Mouse (Mus musculus): ENCODE measurements around the gene Hnf4a.

The Hnf4a gene

DNA sequence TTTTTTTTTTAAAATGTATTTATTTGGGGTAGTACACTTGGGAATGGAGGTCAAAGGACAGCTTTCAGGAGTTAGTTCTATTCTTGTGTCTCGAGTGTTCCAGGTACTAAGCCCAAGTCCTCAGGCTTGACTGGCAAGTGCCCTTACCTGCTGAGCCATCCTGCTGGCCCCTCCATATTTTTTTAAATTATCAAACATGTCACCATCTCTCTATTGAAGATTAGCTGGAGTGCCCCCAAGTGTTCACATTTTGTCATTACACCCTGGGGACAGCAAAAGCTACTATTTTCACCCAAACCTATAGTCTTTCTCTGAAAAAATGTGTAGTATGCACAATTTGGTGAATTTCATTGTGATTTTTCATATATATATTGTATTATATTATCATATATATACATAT lies 85.5 kb downstream of the Hnf4a start:
- no peak for DNase-seq (ENCODE audit: low read depth, low spot score)

DNA sequence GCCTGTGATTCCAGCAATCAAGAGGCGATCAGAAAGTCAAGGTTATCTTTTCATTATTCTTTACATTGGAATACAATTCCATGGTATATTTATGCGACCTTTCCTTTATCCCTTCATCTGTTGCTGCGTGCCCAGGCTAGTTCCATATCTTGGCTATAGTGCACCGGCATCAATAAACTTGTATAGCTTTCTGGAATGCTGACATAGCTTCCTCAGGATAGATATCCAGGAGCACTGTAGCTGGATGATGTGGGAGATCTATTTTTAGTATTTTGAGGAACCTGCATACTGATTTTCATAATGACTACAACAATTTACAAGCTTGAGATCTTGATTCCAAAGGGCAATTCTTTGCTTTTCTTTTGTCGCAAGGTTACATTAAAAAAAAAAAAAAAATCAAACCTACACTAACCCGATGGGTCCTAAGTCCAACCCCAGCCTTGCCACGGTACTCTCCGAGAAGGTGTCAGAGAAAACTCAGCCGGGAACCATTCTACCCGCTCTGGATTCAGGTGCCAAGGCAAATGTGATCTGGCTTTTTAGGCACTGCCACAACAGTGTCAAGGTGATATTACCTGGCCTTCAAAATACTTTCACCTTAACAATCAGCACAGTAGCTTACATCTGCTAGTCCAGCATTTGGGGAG lies 87.2 kb downstream of the Hnf4a start:
- no peak for DNase-seq (ENCODE audit: low read depth, low spot score)

DNA sequence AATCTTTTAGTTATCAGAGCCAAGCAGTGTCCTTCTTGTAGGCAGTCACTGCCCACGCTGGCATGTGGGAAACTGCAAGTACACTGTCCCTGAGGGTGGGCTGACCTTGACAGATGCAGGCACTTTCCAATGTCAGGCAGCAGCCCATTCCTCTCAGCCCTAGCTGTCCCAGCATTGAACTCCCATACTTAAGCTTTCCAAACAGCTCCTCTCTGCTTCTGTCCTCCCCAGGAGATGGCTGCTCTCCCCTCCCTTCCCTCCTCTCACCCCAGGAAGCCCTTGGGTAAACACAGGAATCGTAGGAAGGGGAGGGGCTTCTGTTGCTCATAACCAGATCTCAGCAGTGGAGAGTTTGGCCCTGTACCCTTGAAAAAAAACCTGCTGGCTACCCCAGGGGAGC lies 88.5 kb downstream of the Hnf4a start:
- no peak for DNase-seq (ENCODE audit: low read depth, low spot score)

DNA sequence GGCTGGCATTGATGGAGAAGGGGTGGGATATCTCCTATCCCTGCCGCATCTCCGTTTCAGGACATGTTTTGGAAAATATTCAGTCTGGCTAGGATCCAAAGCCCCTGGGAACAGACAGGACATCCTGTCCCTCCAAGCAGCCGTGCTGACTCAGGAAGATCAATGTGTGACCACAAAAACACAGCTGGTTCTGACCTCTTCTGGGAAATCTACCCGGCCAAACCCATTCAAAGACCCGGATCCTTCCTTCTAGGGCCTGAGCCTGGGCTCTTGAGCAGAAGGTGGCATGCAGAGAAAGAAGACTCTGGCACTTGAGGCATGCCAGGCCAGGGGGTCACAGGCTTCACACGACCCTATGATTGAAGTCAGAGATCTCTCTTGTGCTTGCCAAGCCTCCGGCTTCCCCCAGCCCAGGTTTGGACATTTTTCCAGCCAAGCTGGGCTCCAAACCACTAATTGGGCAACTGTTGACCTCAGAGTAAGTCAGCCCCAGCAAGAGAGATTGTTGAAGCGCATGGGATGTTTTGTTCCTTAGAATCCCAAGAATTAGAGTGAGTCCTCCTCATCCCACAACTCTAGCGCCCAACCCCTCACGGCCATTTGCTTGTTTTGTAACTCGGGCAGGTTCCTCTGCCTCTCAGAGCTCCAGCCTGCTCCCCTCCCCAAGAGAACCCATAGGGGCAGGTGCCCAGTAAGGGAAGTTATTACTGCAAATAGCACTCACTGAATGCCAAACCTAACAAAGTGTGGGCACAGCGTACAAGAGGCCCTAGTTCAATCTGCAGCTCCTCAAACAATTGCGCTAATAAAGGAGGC lies 89.7 kb downstream of the Hnf4a start:
- DNase-seq (ENCODE audit: low read depth, low spot score), result no peak

DNA sequence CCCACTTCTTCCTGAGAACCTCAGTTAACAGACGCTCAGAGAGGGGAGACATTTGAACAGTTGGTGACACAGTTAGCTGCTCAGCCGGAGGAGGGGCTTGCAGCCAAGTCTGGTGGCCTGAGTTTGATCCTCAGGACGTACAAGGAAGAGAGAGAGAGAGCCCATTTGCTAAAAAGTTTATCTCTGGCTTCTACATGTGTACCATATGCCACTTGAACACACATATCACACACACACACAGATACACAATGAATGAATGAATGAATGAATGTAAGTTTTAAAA lies 90.2 kb downstream of the Hnf4a start:
- no peak for DNase-seq (ENCODE audit: low read depth, low spot score)

DNA sequence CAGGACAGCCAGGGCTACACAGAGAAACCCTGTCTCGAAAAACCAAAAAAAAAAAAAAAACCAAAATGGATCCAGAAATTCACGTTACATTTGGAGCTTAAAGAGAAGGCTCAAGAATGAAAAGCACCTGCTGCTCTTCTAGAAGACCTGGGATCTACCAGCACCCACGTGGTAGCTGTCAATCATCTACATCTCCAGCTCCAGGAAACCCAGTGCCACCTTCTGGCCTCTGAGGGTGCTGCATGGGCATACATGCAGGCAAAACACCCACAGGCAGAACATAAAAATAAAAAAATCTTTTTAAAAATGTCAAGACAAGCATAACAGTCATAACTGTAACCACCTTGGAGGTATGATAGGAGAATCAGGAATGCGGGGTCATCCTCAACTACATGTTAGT lies 91.1 kb downstream of the Hnf4a start:
- DNase-seq (ENCODE audit: low read depth, low spot score), result no peak

DNA sequence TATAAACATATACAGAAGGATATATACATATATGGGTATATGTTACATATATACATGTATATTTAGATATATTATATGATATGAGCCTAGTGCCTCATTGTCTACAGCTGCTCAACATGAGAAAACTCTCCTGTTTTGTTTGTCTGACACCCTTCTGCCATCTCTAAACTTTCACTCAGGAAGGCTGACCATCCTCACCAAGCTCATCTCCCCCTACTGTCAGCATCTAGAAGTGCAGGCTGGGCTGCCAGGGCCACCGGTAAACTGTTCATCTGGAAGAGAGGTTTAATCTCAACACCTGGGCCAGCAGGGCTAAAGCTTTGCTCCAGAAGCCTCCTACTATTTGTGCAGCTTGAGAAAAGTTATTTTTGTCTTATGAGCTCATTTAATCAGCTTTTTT lies 92.6 kb downstream of the Hnf4a start:
- DNase-seq (ENCODE audit: low read depth, low spot score), result peak; percentile 63

DNA sequence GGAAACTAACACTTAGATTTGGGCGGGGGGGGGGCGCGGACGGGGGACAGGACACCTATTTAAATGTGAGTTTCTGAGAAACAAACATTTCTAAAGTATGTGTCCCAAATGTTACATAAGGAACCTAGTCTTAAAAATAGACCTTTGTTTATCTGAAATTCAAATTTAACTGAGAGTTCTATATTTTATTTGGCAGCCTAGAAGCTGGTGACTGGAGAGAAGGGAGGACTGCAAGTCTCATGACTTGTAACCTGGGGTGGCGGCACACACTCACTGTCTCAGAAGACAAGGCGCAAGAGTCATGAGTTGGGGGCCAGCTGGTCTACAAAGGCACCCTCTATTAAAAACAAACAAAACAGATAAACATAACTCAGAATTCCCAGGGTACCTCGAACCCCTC lies 94.5 kb downstream of the Hnf4a start:
- DNase-seq (ENCODE audit: low read depth, low spot score), result no peak

DNA sequence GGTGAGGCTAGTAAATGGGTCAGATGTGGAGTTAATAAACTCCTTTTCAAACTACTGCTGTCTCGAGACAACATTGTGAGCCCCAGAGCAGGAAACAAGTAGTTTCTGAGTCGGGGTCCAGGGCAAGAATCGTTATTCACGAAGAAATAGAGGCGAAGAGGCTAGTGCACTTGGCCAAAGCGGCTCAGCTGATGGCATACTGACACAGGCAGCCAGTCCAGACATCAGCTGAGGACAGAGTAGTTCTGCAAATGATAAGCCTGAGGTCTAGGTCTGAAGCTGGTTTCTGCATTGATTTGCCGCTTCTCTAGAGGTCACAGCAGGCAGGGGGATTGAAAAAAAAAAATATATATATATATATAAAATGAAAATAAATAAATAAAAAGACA lies 95.1 kb downstream of the Hnf4a start:
- no peak for DNase-seq (ENCODE audit: low read depth, low spot score)

DNA sequence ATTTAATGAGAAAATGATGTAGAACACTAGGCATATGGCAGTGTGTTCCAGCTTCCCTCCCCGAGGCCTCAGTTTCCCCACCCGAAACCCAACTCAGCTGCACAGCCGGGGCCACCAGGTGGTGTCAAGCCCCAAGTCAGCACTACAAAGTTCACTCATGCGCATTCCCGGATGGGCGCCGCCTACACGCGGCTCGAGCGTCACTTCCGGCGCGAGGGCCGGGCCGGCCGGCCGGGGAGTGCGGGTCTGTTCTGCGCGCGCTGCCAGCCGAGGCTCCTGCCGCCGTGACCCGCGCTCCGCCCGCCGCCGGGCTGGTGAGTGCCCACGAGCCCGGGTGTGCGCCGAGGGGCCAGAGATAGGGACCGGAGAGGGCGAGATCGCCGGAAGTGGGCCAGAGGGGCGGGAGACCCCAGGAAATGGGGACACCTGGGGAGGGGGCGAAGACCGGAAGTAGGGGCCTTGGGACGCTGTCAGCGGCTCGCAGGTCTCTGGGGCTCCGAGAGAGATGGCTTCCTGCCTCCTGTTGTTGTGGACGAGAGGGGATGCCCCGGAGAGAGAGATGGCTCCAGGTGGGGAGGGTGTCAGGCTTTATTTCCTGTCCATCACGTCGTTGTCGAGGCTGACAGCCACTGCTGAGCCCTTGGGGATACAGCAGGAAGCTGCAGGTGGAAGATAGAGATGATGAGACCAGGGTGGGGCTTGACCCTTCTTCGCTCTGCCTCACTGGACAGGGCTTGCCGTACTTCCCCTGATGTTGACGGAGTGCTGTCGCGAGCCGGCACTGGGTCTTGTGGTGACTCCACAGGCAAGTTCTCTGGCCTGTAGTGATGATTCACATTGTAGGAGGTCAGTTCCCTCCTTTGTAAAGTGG lies 95.7 kb downstream of the Hnf4a start, which contains the start of gene Ttpal:
Gene Ttpal (plus strand): TSS at position 214 of the 871 bp plus-strand sequence.
- DNase-seq (ENCODE audit: low read depth, low spot score), result peak; percentile 85

DNA sequence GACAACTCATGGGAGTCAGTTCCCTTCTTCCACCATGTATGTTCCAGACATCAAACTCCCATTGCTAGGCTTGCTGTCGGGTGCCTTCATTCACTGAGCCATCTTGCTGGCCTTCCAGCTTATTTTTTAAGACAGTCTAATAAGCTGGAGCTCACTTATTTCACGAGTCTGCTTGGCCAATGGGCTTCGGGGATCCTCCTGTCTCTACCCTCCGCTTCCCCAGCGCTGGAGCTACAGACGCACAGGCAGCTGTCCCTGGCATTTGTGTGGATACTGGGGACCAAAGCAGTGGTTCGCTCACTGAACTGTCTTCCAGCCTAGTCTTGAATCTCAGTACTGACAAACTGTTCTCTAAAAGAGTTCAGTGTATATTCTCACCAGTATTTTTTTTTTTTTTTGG lies 99.6 kb downstream of the Hnf4a start:
- DNase-seq (ENCODE audit: low read depth, low spot score), result no peak

DNA sequence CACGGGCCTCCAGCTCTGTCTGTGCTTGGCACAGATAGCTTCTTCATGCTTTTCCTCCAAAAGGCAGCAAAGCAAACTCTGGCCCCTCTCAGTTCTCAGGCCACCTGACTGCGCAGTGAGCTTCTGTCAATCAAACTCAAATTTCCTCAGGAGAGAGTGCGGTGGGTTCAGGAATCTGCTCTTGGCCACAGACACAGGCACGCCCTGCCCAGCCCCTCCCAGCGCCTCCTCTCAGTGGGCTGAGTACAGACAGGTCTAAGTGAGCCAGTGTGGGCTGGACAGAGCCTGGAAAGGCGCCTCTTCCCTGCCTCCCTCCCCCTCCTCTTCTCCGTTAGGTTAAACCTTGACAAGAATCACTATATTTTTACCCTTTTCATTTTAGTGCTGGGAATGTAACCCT lies 101.4 kb downstream of the Hnf4a start:
- DNase-seq (ENCODE audit: low read depth, low spot score), result no peak

DNA sequence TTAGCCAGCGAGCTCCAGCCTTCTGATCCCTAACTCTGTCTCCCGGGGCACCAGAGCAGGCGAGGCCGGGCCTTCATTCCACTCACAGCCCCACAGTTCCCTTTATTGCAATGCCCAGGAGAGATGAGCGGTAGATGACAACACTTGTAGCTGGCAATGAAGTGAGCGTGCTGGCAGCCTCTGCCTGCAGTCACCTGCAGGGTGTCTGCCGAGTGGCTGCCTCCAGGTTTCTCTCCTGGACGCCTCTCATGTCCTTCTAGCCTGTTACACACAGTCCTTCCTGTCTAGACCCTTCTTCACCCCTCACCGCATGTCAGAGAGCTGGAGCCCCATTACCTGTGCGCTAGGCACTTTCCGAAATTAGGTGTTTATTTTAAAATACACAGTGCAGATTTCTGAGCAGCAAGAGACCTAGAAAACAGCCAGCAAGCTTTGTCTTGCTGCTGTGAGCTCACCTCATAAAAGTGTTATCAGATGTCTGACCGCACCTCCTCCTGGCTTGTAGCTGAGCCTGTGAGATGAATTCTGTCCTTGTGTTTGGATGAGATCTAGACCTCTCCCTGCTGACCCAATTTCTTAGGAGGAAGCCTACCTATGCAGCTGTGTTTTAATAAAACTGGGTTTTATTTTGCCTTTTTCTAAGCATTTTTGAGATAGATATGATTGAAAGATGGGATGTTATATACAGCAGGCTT lies 102.8 kb downstream of the Hnf4a start:
- DNase-seq (ENCODE audit: low read depth, low spot score), result no peak

DNA sequence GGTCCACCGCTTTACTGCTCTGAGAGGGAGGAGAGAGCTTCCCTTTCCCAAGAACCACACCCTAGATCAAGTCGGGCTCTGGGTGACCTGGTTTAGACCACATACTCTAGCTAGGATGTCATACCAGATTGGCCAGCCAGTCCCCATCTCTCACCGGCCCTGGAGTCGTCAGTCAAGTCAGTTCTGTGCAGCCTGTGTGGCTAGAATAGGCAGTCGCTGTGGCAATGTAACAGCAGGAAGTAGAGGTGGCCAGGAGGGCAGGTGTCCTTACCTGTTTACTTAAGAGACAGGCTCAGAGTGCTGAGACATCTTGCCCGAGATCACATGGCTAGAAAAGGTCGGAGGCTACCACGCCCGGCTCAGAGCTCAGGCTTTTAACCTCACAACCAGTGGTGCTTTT lies 104.6 kb downstream of the Hnf4a start:
- DNase-seq (ENCODE audit: low read depth, low spot score), result no peak

DNA sequence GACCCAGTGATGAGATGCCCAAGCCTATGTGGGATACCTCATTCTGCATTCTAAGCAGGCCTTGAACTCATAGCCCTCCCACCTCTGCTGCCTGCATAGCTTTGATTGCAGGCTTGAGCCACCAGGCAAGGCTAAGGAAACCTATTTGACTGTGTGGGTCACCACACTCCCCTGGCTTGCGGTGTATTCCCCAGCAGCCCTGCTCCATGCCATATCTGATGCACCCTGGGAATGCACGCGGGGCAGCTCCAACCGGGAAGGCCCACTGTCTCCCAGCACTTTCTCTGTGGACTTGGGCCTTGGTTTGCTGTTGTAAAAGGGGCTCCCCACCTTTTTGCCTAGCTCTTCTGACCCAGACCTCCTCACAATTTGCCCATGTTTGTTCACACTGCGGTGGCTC lies 106.6 kb downstream of the Hnf4a start:
- no peak for DNase-seq (ENCODE audit: low read depth, low spot score)

DNA sequence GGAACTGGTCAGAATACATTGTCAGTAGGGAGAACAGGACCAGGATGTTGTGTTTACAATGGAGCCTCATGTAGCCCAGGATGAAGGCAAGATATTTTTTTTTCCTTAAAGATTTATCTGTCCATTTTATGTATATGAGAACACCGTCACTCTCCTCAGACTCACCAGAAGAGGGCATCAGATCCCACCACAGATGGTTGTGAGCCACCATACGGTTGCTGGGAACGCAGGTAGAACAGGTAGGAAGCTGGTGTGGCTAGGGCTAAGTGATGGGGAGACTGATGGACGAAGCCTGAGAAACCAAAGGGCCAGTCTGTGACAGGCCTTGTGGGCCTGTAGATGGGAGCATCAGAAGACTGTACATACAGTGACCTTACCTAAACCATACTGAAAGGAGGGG lies 107.4 kb downstream of the Hnf4a start:
- DNase-seq (ENCODE audit: low read depth, low spot score), result no peak

DNA sequence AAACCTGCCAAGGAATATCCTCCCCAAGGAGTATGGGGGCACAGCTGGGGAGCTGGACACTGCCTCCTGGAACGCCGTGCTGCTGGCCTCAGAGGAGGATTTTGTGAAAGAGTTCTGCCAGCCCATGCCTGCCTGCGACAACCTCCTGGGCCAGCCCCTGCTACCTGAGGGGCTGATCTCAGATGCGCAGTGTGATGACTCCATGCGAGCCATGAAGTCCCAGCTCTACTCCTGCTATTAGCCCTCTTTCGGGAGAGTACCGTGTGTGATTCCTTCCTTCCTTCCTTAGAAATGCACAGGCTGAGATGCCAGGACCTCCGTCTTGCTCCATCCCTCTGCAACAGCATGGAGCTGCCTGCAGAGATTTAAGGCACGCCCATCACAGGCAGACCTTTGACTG lies 108.8 kb downstream of the Hnf4a start:
- no peak for DNase-seq (ENCODE audit: low read depth, low spot score)

DNA sequence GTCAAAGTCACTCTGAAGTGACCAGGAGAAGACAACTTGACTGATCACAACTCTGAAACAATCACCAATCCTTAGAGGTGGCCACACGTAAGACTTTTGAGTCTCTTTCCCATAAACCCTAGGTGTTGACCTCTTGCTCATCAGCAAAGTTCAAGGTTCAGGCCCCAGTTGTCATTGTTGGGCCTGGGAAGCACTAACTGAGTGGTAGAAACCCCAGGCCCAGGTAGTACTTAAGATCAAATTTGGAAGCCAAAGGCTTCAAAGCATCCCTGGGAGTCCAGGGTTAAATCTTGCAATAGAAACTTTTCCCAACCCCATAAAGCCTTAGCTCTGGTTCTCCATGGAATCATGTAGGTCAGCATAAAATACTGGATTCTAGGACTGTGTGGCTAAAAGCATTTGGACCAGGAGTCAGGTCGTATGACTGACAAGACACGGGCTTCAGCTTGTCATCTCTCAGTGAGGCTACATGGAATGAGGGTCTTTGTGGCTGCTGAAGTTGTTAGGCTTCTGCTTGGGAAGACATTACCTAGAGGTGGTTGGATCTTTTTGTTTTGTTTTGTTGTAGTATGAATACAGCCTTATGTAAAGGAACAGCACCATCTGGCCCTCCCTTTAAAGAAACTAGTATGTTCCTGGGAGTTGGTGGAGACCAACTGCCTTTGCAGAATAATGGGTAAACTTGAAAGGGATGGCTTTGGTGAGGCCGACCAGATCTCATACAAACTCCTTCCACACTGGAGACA lies 109.5 kb downstream of the Hnf4a start:
- DNase-seq (ENCODE audit: low read depth, low spot score), result no peak

DNA sequence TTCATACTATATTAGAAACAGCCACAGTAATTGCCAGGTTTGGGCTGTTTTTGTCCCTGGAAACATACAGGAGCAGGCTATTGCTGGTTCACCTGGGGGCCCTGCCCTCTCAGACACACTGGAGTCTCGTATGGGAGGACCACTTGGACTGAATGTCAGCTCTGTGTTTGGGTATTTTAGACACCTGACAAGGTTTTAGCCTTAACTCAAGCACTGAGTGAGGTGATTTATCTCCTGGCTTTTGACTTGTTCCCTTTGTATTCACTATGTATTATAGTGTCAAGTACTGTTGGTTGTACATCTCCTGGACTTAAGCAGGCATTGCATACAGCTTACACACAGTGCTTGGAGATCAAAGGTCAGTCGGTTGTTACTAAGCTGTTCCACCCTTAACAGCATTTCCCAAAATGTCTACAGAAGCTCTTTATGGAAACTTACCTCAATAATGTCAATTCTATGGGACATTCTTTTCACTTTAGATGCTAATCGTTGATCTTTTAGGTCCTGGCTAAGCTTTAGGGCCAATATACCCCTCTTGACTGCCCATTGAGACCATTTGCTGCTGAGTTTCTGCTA lies 110.1 kb downstream of the Hnf4a start:
- no peak for DNase-seq (ENCODE audit: low read depth, low spot score)

DNA sequence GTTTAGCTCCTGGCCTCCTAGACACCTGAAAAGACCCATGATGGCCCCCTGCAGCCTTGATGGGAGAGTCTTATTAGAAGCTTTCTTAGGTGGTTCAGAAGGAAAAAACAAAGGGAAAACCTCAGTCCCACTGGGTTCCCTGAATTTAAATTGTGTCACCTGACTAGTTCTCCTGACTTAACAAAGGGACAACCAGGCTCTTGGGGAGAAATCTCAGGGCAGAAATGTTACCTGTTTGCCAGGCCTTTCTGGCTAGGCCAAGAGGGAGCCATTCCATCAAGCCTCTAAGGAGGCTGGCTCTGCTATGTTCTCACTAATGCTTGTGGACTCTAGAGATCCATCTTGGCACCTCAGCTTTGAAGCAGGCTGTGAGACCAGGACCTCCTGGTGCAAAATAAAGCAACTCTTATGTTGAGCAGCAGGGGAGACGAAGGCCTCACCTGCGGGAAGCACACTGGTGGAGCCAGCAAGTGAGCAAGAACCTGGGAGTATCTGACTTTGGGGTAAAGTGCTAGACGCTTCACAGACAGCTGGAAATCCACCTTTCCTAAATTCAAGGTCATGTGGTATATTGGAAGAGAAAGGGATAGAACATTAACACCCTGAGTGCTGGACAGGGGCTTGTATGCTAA lies 110.7 kb downstream of the Hnf4a start:
- no peak for DNase-seq (ENCODE audit: low read depth, low spot score)

DNA sequence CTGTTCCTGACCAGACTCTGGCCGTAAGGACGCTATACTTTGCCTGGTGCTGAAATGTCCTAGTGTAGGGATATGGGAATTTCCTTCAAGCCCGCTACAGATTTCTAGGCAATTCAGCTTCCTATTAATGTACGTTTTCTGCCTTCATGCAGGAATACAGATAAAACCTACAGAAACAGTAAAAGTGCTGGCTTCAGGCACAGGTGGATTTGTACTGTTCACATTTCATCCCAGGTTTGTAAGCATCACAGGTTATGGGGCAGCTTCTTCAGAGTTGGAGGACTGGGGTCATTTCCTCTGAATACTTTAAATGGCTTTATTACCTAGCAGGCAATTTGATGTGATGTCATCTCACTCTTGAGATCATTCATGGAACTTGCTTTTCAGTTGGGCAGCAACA lies 111.3 kb downstream of the Hnf4a start:
- DNase-seq (ENCODE audit: low read depth, low spot score), result no peak

Data from forelimb bud, embryonic 11.5 days (tissue).